Mouse (Mus musculus): ENCODE measurements at regions not wholly inside any gene's neighbourhood (a gene's known extent, or its start where the extent isn't known, plus 50 kb on each side); places are given as distances from the start of the nearest gene placed in this dataset.

DNA sequence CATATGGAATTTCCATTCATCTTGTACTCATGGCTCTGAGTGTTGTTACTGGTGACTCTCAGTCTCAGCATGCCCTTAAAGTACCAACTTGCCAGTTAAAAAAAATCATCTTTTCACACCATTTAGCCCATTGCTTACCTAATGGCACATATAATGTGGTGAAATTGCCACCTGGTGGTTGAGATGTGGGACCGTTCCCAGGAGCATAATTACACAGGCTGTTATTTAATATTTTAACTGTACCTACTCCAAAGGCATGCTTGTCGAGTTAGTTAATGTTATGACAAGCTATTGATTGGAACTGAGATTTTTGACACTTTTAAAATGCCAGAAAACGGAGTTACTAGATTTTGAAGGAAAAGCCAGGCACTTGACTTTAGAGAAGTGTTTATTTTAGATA lies 530.2 kb upstream of the Sel1l start:
- no peak overlapping the region for H3ac ChIP-seq (ENCODE audit: control insufficient read depth, insufficient read length)
- H3K4me3 ChIP-seq = no peak overlapping the region
- H3K4me2 ChIP-seq (ENCODE audit: low read depth) = no peak overlapping the region
- TF ChIP-seq POLR2AphosphoS2 (IDR thresholded peaks at IDR 0.05; ENCODE audit: insufficient read length, low read depth) (no peak), MYOG (IDR thresholded peaks at IDR 0.05; ENCODE audit: control insufficient read depth in 1 of 3, insufficient read depth in 1 of 3, insufficient read length in 2 of 3, low read depth in 2 of 3) (no peak), CEBPB (IDR thresholded peaks at IDR 0.05; ENCODE audit: insufficient read depth, poor library complexity, severe bottlenecking) (no peak), SRF (IDR thresholded peaks at IDR 0.05; ENCODE audit: control insufficient read depth, insufficient read length, low read depth) (no peak), POLR2A (IDR thresholded peaks at IDR 0.05; ENCODE audit: insufficient read length, low read depth) (no peak), E2F4 (IDR thresholded peaks at IDR 0.05; ENCODE audit: insufficient read depth) (no peak), MAX (IDR thresholded peaks at IDR 0.05; ENCODE audit: low read depth) (no peak), REST (IDR thresholded peaks at IDR 0.05; ENCODE audit: insufficient read depth, insufficient read length) (no peak)
- no peaks in the 10 kb centered on the region for H3K79me2 ChIP-seq (ENCODE audit: control insufficient read depth, insufficient read depth)
- H3K36me3 ChIP-seq (ENCODE audit: control insufficient read depth, insufficient read depth) = no peaks in the 10 kb centered on the region
- no peaks in the 10 kb centered on the region for H3K27me3 ChIP-seq (ENCODE audit: control insufficient read depth, insufficient read depth, insufficient read length)

DNA sequence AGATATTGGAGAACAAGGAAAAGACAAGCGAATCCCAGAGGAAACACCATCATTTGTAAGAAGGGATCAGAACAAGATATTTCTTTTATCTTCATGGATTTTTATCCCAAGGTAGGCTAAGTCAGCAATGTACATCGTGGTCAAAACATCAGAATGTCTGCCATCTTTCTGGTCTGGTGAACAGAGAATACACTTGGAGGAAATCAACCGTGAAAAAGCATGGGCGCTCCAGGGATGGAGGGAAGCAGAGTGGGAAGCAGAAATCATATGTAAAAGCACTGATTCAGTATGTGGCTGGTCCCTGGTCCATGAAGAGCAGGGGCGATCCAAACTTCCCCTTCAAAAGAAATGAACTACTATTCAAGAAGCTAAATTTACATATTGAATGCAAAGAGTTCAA lies 517.0 kb upstream of the Sel1l start:
- Histone ChIP-seq H3K79me2 (ENCODE audit: control insufficient read depth, insufficient read depth) (no peaks in the 10 kb centered on the region), H3K36me3 (ENCODE audit: control insufficient read depth, insufficient read depth) (no peaks in the 10 kb centered on the region), H3K4me2 (ENCODE audit: low read depth) (no peak overlapping the region), H3K4me3 (no peak overlapping the region), H3K27me3 (ENCODE audit: control insufficient read depth, insufficient read depth, insufficient read length) (no peaks in the 10 kb centered on the region), H3ac (ENCODE audit: control insufficient read depth, insufficient read length) (no peak overlapping the region)
- no peak for TF ChIP-seq MYOG (IDR thresholded peaks at IDR 0.05; ENCODE audit: control insufficient read depth in 1 of 3, insufficient read depth in 1 of 3, insufficient read length in 2 of 3, low read depth in 2 of 3)
- no peak for TF ChIP-seq TCF12 (IDR thresholded peaks at IDR 0.05; ENCODE audit: insufficient read depth, poor library complexity, severe bottlenecking)
- no peak for TF ChIP-seq POLR2AphosphoS2 (IDR thresholded peaks at IDR 0.05; ENCODE audit: insufficient read length, low read depth)
- no peak for TF ChIP-seq USF1 (IDR thresholded peaks at IDR 0.05; ENCODE audit: low read depth)
- no peak for TF ChIP-seq MAX (IDR thresholded peaks at IDR 0.05; ENCODE audit: low read depth)
- TF ChIP-seq SRF (IDR thresholded peaks at IDR 0.05; ENCODE audit: control insufficient read depth, insufficient read length, low read depth) = no peak
- no peak for TF ChIP-seq REST (IDR thresholded peaks at IDR 0.05; ENCODE audit: insufficient read depth, insufficient read length)
- TF ChIP-seq POLR2A (IDR thresholded peaks at IDR 0.05; ENCODE audit: insufficient read length, low read depth) = no peak
- TF ChIP-seq CEBPB (IDR thresholded peaks at IDR 0.05; ENCODE audit: insufficient read depth, poor library complexity, severe bottlenecking) = no peak
- no peak for TF ChIP-seq MYOD1 (IDR thresholded peaks at IDR 0.05; ENCODE audit: control insufficient read depth in 1 of 3, insufficient read length in 2 of 3, low read depth in 2 of 3)

DNA sequence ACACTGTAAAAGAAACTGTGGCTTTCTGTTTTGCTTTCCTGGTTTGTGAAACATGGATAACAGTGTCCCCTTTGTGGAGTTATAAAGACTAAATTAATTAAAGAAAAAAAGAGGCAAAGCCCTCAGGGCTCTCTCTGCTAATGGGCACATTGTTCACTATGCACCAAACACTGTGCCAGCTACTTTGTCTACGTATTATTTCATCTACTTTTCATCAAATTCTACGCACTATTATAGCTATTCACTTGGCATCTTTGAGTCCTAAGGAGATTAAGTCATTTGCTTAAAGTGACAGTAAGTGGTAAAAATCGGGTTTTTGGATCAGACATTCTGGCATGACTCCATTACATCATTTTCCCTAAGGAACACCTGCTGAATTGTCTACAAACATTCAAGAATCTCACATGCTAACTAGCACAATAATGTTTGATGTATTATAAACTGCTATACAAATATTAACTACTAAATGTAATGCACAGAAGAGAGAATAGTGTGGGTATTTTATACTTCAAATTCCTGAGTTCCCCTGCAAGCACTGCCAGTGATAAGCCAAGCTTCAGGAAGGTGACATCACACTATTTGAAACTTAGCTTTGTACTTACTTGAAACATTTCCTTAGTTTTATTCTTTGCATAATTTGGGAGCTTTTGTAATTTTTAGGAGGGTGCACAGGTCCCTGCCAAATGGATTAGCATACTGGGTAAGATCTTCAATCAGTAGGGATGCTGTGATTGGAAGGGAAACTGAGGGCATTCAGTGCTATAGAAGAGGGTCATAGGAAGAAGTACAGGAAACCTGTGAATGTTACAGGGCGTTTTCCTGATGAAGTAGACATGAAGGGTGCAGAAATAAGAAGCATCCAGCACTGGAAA lies 504.7 kb upstream of the Sel1l start:
- Histone ChIP-seq H3K79me2 (ENCODE audit: control insufficient read depth, insufficient read depth) (no peaks in the 10 kb centered on the region), H3K27me3 (ENCODE audit: control insufficient read depth, insufficient read depth, insufficient read length) (no peaks in the 10 kb centered on the region), H3K4me2 (ENCODE audit: low read depth) (no peak overlapping the region), H3ac (ENCODE audit: control insufficient read depth, insufficient read length) (no peak overlapping the region), H3K4me3 (no peak overlapping the region), H3K36me3 (ENCODE audit: control insufficient read depth, insufficient read depth) (no peaks in the 10 kb centered on the region)
- no peak for TF ChIP-seq MAX (IDR thresholded peaks at IDR 0.05; ENCODE audit: low read depth)
- TF ChIP-seq E2F4 (IDR thresholded peaks at IDR 0.05; ENCODE audit: insufficient read depth) = no peak
- TF ChIP-seq MYOD1 (IDR thresholded peaks at IDR 0.05; ENCODE audit: control insufficient read depth in 1 of 3, insufficient read length in 2 of 3, low read depth in 2 of 3) = no peak
- TF ChIP-seq MYOG (IDR thresholded peaks at IDR 0.05; ENCODE audit: control insufficient read depth in 1 of 3, insufficient read depth in 1 of 3, insufficient read length in 2 of 3, low read depth in 2 of 3) = no peak
- TF ChIP-seq POLR2AphosphoS2 (IDR thresholded peaks at IDR 0.05; ENCODE audit: insufficient read length, low read depth) = no peak
- TF ChIP-seq SRF (IDR thresholded peaks at IDR 0.05; ENCODE audit: control insufficient read depth, insufficient read length, low read depth) = no peak
- no peak for TF ChIP-seq TCF3 (IDR thresholded peaks at IDR 0.05; ENCODE audit: insufficient read length, low read depth)
- no peak for TF ChIP-seq POLR2A (IDR thresholded peaks at IDR 0.05; ENCODE audit: insufficient read length, low read depth)
- TF ChIP-seq TCF12 (IDR thresholded peaks at IDR 0.05; ENCODE audit: insufficient read depth, poor library complexity, severe bottlenecking) = no peak
- TF ChIP-seq CEBPB (IDR thresholded peaks at IDR 0.05; ENCODE audit: insufficient read depth, poor library complexity, severe bottlenecking) = no peak

DNA sequence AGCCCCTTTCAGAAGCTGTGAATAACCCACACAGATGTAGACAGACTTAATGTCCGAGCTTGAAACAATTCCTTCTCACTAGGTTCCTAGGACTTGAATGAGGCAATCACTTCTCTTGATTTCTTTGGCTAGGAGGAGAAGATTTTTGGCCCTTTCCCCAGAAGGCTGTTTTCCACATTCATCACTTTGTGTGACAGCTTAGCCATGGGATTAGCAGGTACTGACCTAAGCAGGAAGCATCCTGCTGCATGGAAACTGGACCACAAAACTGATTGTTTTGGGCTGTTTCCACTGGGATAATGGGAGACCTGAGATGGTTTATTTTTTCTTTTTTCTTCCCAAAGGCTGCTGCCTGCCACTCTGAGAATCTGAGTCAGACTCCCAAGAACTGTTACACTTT lies 469.3 kb upstream of the Sel1l start:
- TF ChIP-seq TCF12 (IDR thresholded peaks at IDR 0.05; ENCODE audit: insufficient read depth, poor library complexity, severe bottlenecking) = no peak
- no peak for TF ChIP-seq TCF3 (IDR thresholded peaks at IDR 0.05; ENCODE audit: insufficient read length, low read depth)
- TF ChIP-seq MYOD1 (IDR thresholded peaks at IDR 0.05; ENCODE audit: control insufficient read depth in 1 of 3, insufficient read length in 2 of 3, low read depth in 2 of 3) = no peak
- TF ChIP-seq USF1 (IDR thresholded peaks at IDR 0.05; ENCODE audit: low read depth) = no peak
- no peak for TF ChIP-seq E2F4 (IDR thresholded peaks at IDR 0.05; ENCODE audit: insufficient read depth)
- no peak for TF ChIP-seq MAX (IDR thresholded peaks at IDR 0.05; ENCODE audit: low read depth)
- TF ChIP-seq MYOG (IDR thresholded peaks at IDR 0.05; ENCODE audit: control insufficient read depth in 1 of 3, insufficient read depth in 1 of 3, insufficient read length in 2 of 3, low read depth in 2 of 3) = no peak
- TF ChIP-seq CEBPB (IDR thresholded peaks at IDR 0.05; ENCODE audit: insufficient read depth, poor library complexity, severe bottlenecking) = no peak
- Histone ChIP-seq H3K4me3 (no peak overlapping the region), H3ac (ENCODE audit: control insufficient read depth, insufficient read length) (no peak overlapping the region), H3K4me2 (ENCODE audit: low read depth) (no peak overlapping the region), H3K27me3 (ENCODE audit: control insufficient read depth, insufficient read depth, insufficient read length) (no peaks in the 10 kb centered on the region), H3K36me3 (ENCODE audit: control insufficient read depth, insufficient read depth) (no peaks in the 10 kb centered on the region), H3K79me2 (ENCODE audit: control insufficient read depth, insufficient read depth) (no peaks in the 10 kb centered on the region)
